Mouse (Mus musculus): ENCODE measurements around the gene Saxo2. TPM values are rescaled to one million over a fixed set of nuclear protein-coding genes. Genes with fewer than 3 reads are reported as not detected.

Saxo2 gene
- polyA plus RNA-seq (2014; fragmentation: Illumina TruSeq; extraction: RNeasy Lipid Tissue Mini Kit (QIAGEN cat#74804); ENCODE audit: low read depth, low replicate concordance) = 5.3 TPM

GRCm38 (mm10) chr7:82648353-82649080 lies at the start of gene Saxo2, which contains the start of gene Efl1:
TSS of gene Saxo2 (minus strand) at chr7:82648528.
TSS of gene Efl1 (plus strand) at chr7:82648614.

Other genes starting within 250 kb of the Saxo2 start
- 10.2 TPM for gene Efl1, start 86 bp upstream of the Saxo2 start, polyA plus RNA-seq (2014; fragmentation: Illumina TruSeq; extraction: RNeasy Lipid Tissue Mini Kit (QIAGEN cat#74804); ENCODE audit: low read depth, low replicate concordance)
- gene Mex3b, start 218.8 kb upstream of the Saxo2 start, polyA plus RNA-seq (2014; fragmentation: Illumina TruSeq; extraction: RNeasy Lipid Tissue Mini Kit (QIAGEN cat#74804); ENCODE audit: low read depth, low replicate concordance) = 1.6 TPM